22 mouse cellular contexts compared by ENCODE assay signal in genomic region chr10:43750854-43751253, GRCm38 (mm10).
DNase-seq lines count a peak whose midpoint lies in the region; ATAC-seq and TF ChIP-seq lines count a peak whose summit lies in the region.
"Had no signal": no experiment of that assay in that cellular context is flagged by ENCODE, and none has a peak within 500 bp of the region (broad histone marks: within the 10 kb centered on the region; RNA-seq: fewer than 3 reads in every experiment).

No protein-coding gene starts in this region.

- ATAC-seq in intestine, embryonic 14.5 days (replicated peaks; ENCODE audit: low FRiP score, low TSS enrichment, low read depth), result no peak
- ATAC-seq in intestine, embryonic 16.5 days, result no peak
- ATAC-seq: activated CD4-positive, CD25-positive, alpha-beta regulatory T cell, adult 4 months; forebrain, postnatal 0 days; intestine, embryonic 15.5 days; Patski had no signal

- no peak overlapping the region for H3K27ac ChIP-seq in intestine, embryonic 14.5 days (ENCODE audit: low read depth)
- H3K27ac ChIP-seq in intestine, embryonic 16.5 days (ENCODE audit: low read length), result no peak overlapping the region
- 0 out of 2 replicates have a peak overlapping the region, but pooled peaks have one; percentile 9 for H3K27ac ChIP-seq in kidney, adult 2 months (ENCODE audit: insufficient read depth, low read depth, low read length)
- H3K27ac ChIP-seq: heart, embryonic 15.5 days; hindbrain, embryonic 12.5 days; intestine, embryonic 15.5 days; limb, embryonic 15.5 days; macrophage had no signal

- DNase-seq in intestine, embryonic 14.5 days (ENCODE audit: low spot score), result peak; percentile 43
- peak; percentile 76 for DNase-seq in A20 (ENCODE audit: low read depth, low spot score)
- peak; percentile 54 for DNase-seq in kidney, adult 2 months
- peak; percentile 33 to 42 for DNase-seq in kidney, postnatal 36 days
- DNase-seq in urinary bladder, adult 2 months (ENCODE audit: low spot score), result no peak
- DNase-seq in cerebellum, postnatal 25 days, result no peak
- no peak for DNase-seq in gastrocnemius, postnatal 4 days (ENCODE audit: low spot score in 2 of 2)
- DNase-seq: cerebellum, adult 8-10 months; forebrain, postnatal 0 days; lung, embryonic 14.5 days; midbrain, embryonic 14.5 days; retina, postnatal 1 day; spleen, adult 18-20 months; thymus, postnatal 25 days had no signal

- TF ChIP-seq CTCF in kidney, adult 2 months (conservative IDR thresholded peaks at IDR 0.05; ENCODE audit: insufficient read depth, insufficient read length, low read depth, low read length), result no peak

- peaks cover 12% of the 10 kb centered on the region; the same call in 1 of the 2 replicates for H3K4me1 ChIP-seq in intestine, embryonic 14.5 days (replicated peaks; ENCODE audit: control insufficient read depth, insufficient read depth, low read length)
- H3K4me1 ChIP-seq in intestine, embryonic 16.5 days (ENCODE audit: control insufficient read depth, insufficient read depth, low read length), result no peaks in the 10 kb centered on the region
- peaks cover 9% of the 10 kb centered on the region; the same call in 1 of the 2 replicates for H3K4me1 ChIP-seq in kidney, adult 2 months (ENCODE audit: control insufficient read depth, insufficient read depth, low read length)
- H3K4me1 ChIP-seq: limb, embryonic 15.5 days had no signal

- H3K36me3 ChIP-seq in intestine, embryonic 14.5 days (ENCODE audit: control insufficient read depth, insufficient read depth, low read length), result no peaks in the 10 kb centered on the region
- H3K36me3 ChIP-seq in intestine, embryonic 16.5 days (ENCODE audit: control insufficient read depth, insufficient read depth, low read length), result no peaks in the 10 kb centered on the region
- no peaks in the 10 kb centered on the region for H3K36me3 ChIP-seq in kidney, adult 2 months (ENCODE audit: control insufficient read depth, insufficient read depth, low read length)
- H3K36me3 ChIP-seq: heart, embryonic 15.5 days; hindbrain, embryonic 12.5 days; intestine, embryonic 15.5 days; limb, embryonic 15.5 days had no signal

- no peak overlapping the region for H3K4me2 ChIP-seq in intestine, embryonic 14.5 days (ENCODE audit: low read length)
- no peak overlapping the region for H3K4me2 ChIP-seq in intestine, embryonic 16.5 days (ENCODE audit: low read depth, low read length)
- H3K4me2 ChIP-seq: heart, embryonic 15.5 days; hindbrain, embryonic 12.5 days; intestine, embryonic 15.5 days; limb, embryonic 15.5 days; lung, embryonic 14.5 days had no signal

- H3K9ac ChIP-seq in intestine, embryonic 14.5 days (ENCODE audit: low read length), result no peak overlapping the region
- H3K9ac ChIP-seq in intestine, embryonic 16.5 days (ENCODE audit: low read depth, low read length), result no peak overlapping the region
- H3K9ac ChIP-seq: forebrain, postnatal 0 days; heart, embryonic 15.5 days; hindbrain, embryonic 12.5 days; intestine, embryonic 15.5 days; limb, embryonic 15.5 days; lung, embryonic 14.5 days had no signal

- H3K9me3 ChIP-seq in intestine, embryonic 14.5 days (ENCODE audit: control insufficient read depth, low read length), result no peaks in the 10 kb centered on the region
- H3K9me3 ChIP-seq in intestine, embryonic 16.5 days (ENCODE audit: control insufficient read depth, low read length), result no peaks in the 10 kb centered on the region
- H3K9me3 ChIP-seq: heart, embryonic 15.5 days; hindbrain, embryonic 12.5 days; intestine, embryonic 15.5 days; limb, embryonic 15.5 days had no signal

- no peak for TF ChIP-seq POLR2A in kidney, adult 2 months (IDR thresholded peaks at IDR 0.05; ENCODE audit: low read depth, low read length)

- H3K27me3 ChIP-seq in intestine, embryonic 14.5 days (replicated peaks; ENCODE audit: control insufficient read depth, insufficient read depth, low read length), result no peaks in the 10 kb centered on the region
- no peaks in the 10 kb centered on the region for H3K27me3 ChIP-seq in intestine, embryonic 16.5 days (replicated peaks; ENCODE audit: control insufficient read depth, insufficient read depth, low read length)
- no peaks in the 10 kb centered on the region for H3K27me3 ChIP-seq in kidney, adult 2 months (replicated peaks; ENCODE audit: control insufficient read depth, insufficient read depth, low read length)
- H3K27me3 ChIP-seq: heart, embryonic 15.5 days; hindbrain, embryonic 12.5 days; intestine, embryonic 15.5 days; limb, embryonic 15.5 days; Patski had no signal

- 62% methylated on average over 10 of the region's 10 CpGs for WGBS in intestine, embryonic 14.5 days
- WGBS in intestine, embryonic 16.5 days, result 82% methylated on average over 10 of the region's 10 CpGs
- 60% methylated on average over 10 of the region's 10 CpGs for WGBS in kidney, adult 2 months

- H3K4me3 ChIP-seq in intestine, embryonic 14.5 days (ENCODE audit: low read depth, low read length), result no peak overlapping the region
- H3K4me3 ChIP-seq in intestine, embryonic 16.5 days (ENCODE audit: low read length), result no peak overlapping the region
- H3K4me3 ChIP-seq in kidney, adult 2 months (ENCODE audit: insufficient read depth, low read depth, low read length), result no peak overlapping the region
- H3K4me3 ChIP-seq: heart, embryonic 15.5 days; hindbrain, embryonic 12.5 days; intestine, embryonic 15.5 days; limb, embryonic 15.5 days had no signal

Comparison
In these comparisons a context has a peak if more than half of its experiments do, and no peak if none do; other contexts are left out.
1. DNase-seq: peak in intestine, embryonic 14.5 days (single experiment), A20 (single experiment), kidney, adult 2 months (single experiment) and kidney, postnatal 36 days (2 of 2); none in urinary bladder, adult 2 months (single experiment), cerebellum, postnatal 25 days (0 of 2) and gastrocnemius, postnatal 4 days (0 of 2).